Mouse (Mus musculus): ENCODE measurements around the gene Mex3a.

The Mex3a gene

GRCm38 (mm10) chr3:88532299-88532674, at the start of gene Mex3a:
TSS of gene Mex3a (plus strand) at chr3:88532395.
- no peak for DNase-seq (ENCODE audit: low spot score in 2 of 2)

- DNase-seq (ENCODE audit: low spot score in 2 of 2), result no peak
Observed at GRCm38 (mm10) chr3:88483141-88483540, 49.1 kb upstream of the Mex3a start.

- peak; percentile 57 to 79 for DNase-seq (ENCODE audit: low spot score in 2 of 2)
Observed at GRCm38 (mm10) chr3:88483621-88484020, 48.6 kb upstream of the Mex3a start.

GRCm38 (mm10) chr3:88484597-88485316, 47.4 kb upstream of the Mex3a start:
- DNase-seq (ENCODE audit: low spot score in 2 of 2), result peak in 1 of 2 experiments; percentile 21

GRCm38 (mm10) chr3:88486043-88486442, 46.2 kb upstream of the Mex3a start:
- no peak for DNase-seq (ENCODE audit: low spot score in 2 of 2)

GRCm38 (mm10) chr3:88486887-88487286, 45.3 kb upstream of the Mex3a start:
- no peak for DNase-seq (ENCODE audit: low spot score in 2 of 2)

- DNase-seq (ENCODE audit: low spot score in 2 of 2), result no peak
Observed at GRCm38 (mm10) chr3:88487396-88487795, 44.8 kb upstream of the Mex3a start.

GRCm38 (mm10) chr3:88493706-88494582, 38.3 kb upstream of the Mex3a start:
- DNase-seq (ENCODE audit: low spot score in 2 of 2), result no peak

GRCm38 (mm10) chr3:88494836-88495628, 37.2 kb upstream of the Mex3a start:
- peak in 1 of 2 experiments; percentile 44 for DNase-seq (ENCODE audit: low spot score in 2 of 2)

- DNase-seq (ENCODE audit: low spot score in 2 of 2), result no peak
Observed at GRCm38 (mm10) chr3:88495741-88496415, 36.3 kb upstream of the Mex3a start.

- DNase-seq (ENCODE audit: low spot score in 2 of 2), result no peak
Observed at GRCm38 (mm10) chr3:88499580-88499979, 32.6 kb upstream of the Mex3a start.

- no peak for DNase-seq (ENCODE audit: low spot score in 2 of 2)
Observed at GRCm38 (mm10) chr3:88500087-88500486, 32.1 kb upstream of the Mex3a start.

GRCm38 (mm10) chr3:88500655-88501365, 31.4 kb upstream of the Mex3a start:
- DNase-seq (ENCODE audit: low spot score in 2 of 2), result no peak

GRCm38 (mm10) chr3:88501366-88502030, 30.7 kb upstream of the Mex3a start:
- DNase-seq (ENCODE audit: low spot score in 2 of 2), result no peak

- no peak for DNase-seq (ENCODE audit: low spot score in 2 of 2)
Observed at GRCm38 (mm10) chr3:88502031-88502571, 30.1 kb upstream of the Mex3a start.

GRCm38 (mm10) chr3:88502641-88503504, 29.3 kb upstream of the Mex3a start:
- peak; percentile 70 to 73 for DNase-seq (ENCODE audit: low spot score in 2 of 2)

- no peak for DNase-seq (ENCODE audit: low spot score in 2 of 2)
Observed at GRCm38 (mm10) chr3:88503505-88503863, 28.7 kb upstream of the Mex3a start.

GRCm38 (mm10) chr3:88503881-88504746, 28.1 kb upstream of the Mex3a start:
- DNase-seq (ENCODE audit: low spot score in 2 of 2), result no peak

All from spleen, postnatal 14 days (tissue).